Mouse (Mus musculus) midbrain, embryonic 11.5 days (tissue): Measurements from ENCODE around the gene Cfap44. TPM values are rescaled to one million over a fixed set of nuclear protein-coding genes. Genes with fewer than 3 reads are reported as not detected.

Experiments
- ATAC-seq: fragments of 200-750 bp; cut with Nextera tagmentation; 2 replicates; pipeline ENCODE4 v1.8.0; 2017; ENCODE audit warnings: moderate TSS enrichment, moderate library complexity; ENCODE audit not compliant: low FRiP score
- DNase-seq: peaks from one replicate; pipeline ENCODE4 v3.0.0; 2015; ENCODE audit warnings: low spot score; ENCODE audit errors: missing footprints
- H3K27ac ChIP-seq: fragments of 300-500 bp; sonication (generic); 2 replicates; pipeline ENCODE4 v1.5.1; 2014; ENCODE audit warnings: low read depth, low read length
- H3K27me3 ChIP-seq: fragments of 300-500 bp; sonication (generic); 2 replicates; pipeline ENCODE4 v1.6.1; 2014; ENCODE audit warnings: mild to moderate bottlenecking, low read length, moderate library complexity, mixed read lengths; ENCODE audit not compliant: control insufficient read depth, insufficient read depth
- H3K36me3 ChIP-seq: fragments of 300-500 bp; sonication (generic); 2 replicates; pipeline ENCODE4 v1.6.1; 2014; ENCODE audit warnings: mild to moderate bottlenecking, low read length, moderate library complexity, mixed read lengths; ENCODE audit not compliant: control insufficient read depth, insufficient read depth
- H3K4me1 ChIP-seq: fragments of 300-500 bp; sonication (generic); 2 replicates; pipeline ENCODE4 v1.6.1; 2014; ENCODE audit warnings: low read length; ENCODE audit not compliant: control insufficient read depth, insufficient read depth
- H3K4me2 ChIP-seq: fragments of 300-500 bp; sonication (generic); 2 replicates; pipeline ENCODE4 v1.6.1; 2014; ENCODE audit warnings: mild to moderate bottlenecking, moderate library complexity
- H3K4me3 ChIP-seq: fragments of 300-500 bp; sonication (generic); 2 replicates; pipeline ENCODE4 v1.5.1; 2014; ENCODE audit warnings: low read depth, low read length
- H3K9ac ChIP-seq: fragments of 300-500 bp; sonication (generic); 2 replicates; pipeline ENCODE4 v1.6.1; 2014; ENCODE audit warnings: low read length
- H3K9me3 ChIP-seq: fragments of 300-500 bp; sonication (generic); 2 replicates; pipeline ENCODE4 v1.6.1; 2016; ENCODE audit warnings: low read length; ENCODE audit not compliant: control insufficient read depth
- WGBS: fragments of 180-500 bp; shearing (Covaris S2); extraction: QIAGEN DNeasy Blood & Tissue Kit; methylation state at CpG from one replicate; pipeline ENCODE4 v1.1.7; 2014; 5-methylcytosine and 5-hydroxymethylcytosine counted together
- polyA plus RNA-seq: library from polyadenylated mRNA; unstranded; fragments of >200 nt; fragmentation: Nextera tagmentation; extraction: Ambion mirVana; gene quantifications from 2 replicates; pipeline ENCODE4 v1.2.1, GENCODE M21; 2014

Gene Cfap44
- polyA plus RNA-seq, 1 experiment from 2014 or later, result 0.89 TPM

DNA sequence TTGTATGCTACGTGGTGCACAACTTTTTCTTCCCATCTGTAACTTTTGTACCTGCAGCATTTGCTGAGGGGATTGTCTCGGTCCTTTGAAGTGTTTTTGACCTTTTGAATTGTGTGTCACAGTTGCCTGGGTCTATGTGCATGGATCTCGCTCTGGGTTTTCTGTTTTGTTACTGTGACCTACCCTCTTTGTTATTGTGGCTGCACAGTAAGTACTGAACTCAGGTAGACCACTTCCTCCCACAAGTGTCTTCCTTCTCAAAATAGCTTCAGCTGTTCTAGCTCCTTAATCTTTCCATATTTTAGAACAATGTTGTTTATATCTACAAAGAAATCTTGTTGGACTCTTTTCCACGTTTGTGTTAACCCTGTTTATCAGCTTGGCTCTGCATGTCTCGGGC, 66.3 kb downstream of the Cfap44 start:
- ATAC-seq (no peak), DNase-seq (no peak)
- Histone ChIP-seq H3K9me3 (no peaks in the 10 kb centered on the region), H3K36me3 (no peaks in the 10 kb centered on the region), H3K4me1 (no peaks in the 10 kb centered on the region), H3K9ac (no peak overlapping the region), H3K27me3 (no peaks in the 10 kb centered on the region), H3K4me3 (no peak overlapping the region), H3K4me2 (no peak overlapping the region), H3K27ac (no peak overlapping the region)
- 85% methylated on average over 5 of the region's 5 CpGs for WGBS

GRCm38 (mm10) chr16:44475281-44475680, 80.7 kb downstream of the Cfap44 start:
- no peaks in the 10 kb centered on the region for H3K4me1 ChIP-seq
- no peak for ATAC-seq
- H3K4me2 ChIP-seq, result no peak overlapping the region
- H3K27me3 ChIP-seq, result no peaks in the 10 kb centered on the region
- 89% methylated on average over 14 of the region's 14 CpGs for WGBS
- no peaks in the 10 kb centered on the region for H3K36me3 ChIP-seq
- no peak overlapping the region for H3K9ac ChIP-seq
- H3K4me3 ChIP-seq, result no peak overlapping the region
- no peaks in the 10 kb centered on the region for H3K9me3 ChIP-seq
- H3K27ac ChIP-seq, result no peak overlapping the region
- no peak for DNase-seq

DNA sequence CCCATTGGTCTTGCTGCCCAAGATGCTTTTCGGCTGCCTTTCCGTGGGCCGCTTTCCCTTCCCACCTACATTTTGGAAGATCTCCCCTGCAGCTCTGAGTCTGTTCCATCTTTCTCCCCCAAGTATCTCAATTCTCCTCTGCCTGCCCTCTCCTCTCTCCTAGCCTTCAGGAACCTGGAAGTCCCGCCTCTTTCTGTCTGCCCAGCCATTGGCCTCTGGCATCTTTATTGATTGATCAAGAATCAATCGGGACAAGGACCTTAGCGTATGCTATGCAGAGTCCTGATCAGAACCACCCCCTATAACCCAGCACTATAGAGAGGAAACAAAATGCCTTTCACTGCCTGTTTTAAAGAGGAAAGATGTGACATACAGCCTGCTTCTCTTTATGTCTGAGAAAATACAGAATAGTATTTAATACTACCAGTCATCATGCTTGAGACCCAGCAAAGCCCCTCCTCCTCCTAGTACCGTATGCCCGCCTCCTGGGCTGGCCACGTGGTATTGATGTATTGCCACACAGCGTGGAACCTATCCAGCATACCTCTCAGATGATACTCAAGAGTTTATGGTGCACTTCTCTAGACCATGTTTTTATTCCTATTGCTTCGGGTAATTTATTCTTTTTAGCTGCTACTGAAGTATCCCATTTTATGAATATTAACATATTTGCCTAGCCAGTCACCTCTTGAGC, 81.2 kb downstream of the Cfap44 start:
- H3K4me3 ChIP-seq, result no peak overlapping the region
- no peak for DNase-seq
- no peak overlapping the region for H3K4me2 ChIP-seq
- 85% methylated on average over 11 of the region's 11 CpGs for WGBS
- no peaks in the 10 kb centered on the region for H3K27me3 ChIP-seq
- H3K36me3 ChIP-seq, result no peaks in the 10 kb centered on the region
- H3K27ac ChIP-seq, result no peak overlapping the region
- no peak for ATAC-seq
- no peaks in the 10 kb centered on the region for H3K4me1 ChIP-seq
- H3K9me3 ChIP-seq, result no peaks in the 10 kb centered on the region
- H3K9ac ChIP-seq, result no peak overlapping the region

GRCm38 (mm10) chr16:44478767-44479166, 84.2 kb downstream of the Cfap44 start:
- ATAC-seq (no peak), DNase-seq (peak; percentile 82)
- 48% methylated on average over 18 of the region's 18 CpGs for WGBS

DNA sequence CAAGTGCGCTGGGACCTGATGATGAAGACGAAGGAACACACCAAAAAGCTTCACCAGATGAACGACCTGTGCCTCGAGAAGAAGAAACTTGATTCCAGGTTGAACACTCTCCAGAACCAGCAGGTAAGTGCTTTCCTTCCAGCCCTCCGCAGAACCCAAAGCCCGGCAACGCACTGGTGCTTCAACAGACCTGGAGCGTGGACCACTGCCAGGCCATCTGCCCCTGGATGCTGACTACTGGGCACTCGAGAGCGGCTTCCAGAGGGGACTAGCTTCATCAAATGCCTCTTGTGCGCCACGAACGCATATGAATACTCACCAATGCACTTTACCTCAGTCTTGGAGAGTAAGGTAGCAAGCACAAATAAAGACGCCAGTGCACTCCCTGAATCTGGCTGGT, 85.3 kb downstream of the Cfap44 start:
- H3K4me1 ChIP-seq, result no peaks in the 10 kb centered on the region
- ATAC-seq, result no peak
- H3K4me3 ChIP-seq, result no peak overlapping the region
- no peak for DNase-seq
- WGBS, result 90% methylated on average over 14 of the region's 14 CpGs
- no peak overlapping the region for H3K27ac ChIP-seq
- H3K9me3 ChIP-seq, result no peaks in the 10 kb centered on the region
- no peaks in the 10 kb centered on the region for H3K36me3 ChIP-seq
- H3K4me2 ChIP-seq, result no peak overlapping the region
- no peaks in the 10 kb centered on the region for H3K27me3 ChIP-seq
- H3K9ac ChIP-seq, result no peak overlapping the region

More at GRCm38 (mm10) chr16:44478767-44479166, 84.2 kb downstream of the Cfap44 start:
- Histone ChIP-seq H3K9ac (no peak overlapping the region), H3K4me1 (no peaks in the 10 kb centered on the region), H3K36me3 (no peaks in the 10 kb centered on the region), H3K27me3 (no peaks in the 10 kb centered on the region), H3K4me2 (no peak overlapping the region), H3K27ac (no peak overlapping the region), H3K4me3 (no peak overlapping the region), H3K9me3 (no peaks in the 10 kb centered on the region)

- peak; percentile 81 for DNase-seq
- H3K4me2 ChIP-seq, result no peak overlapping the region
- no peaks in the 10 kb centered on the region for H3K9me3 ChIP-seq
- no peaks in the 10 kb centered on the region for H3K27me3 ChIP-seq
- H3K9ac ChIP-seq, result no peak overlapping the region
- H3K36me3 ChIP-seq, result peaks cover 2% of the 10 kb centered on the region; the same call in 1 of the 2 replicates
- no peak overlapping the region for H3K4me3 ChIP-seq
- ATAC-seq, result no peak
- H3K27ac ChIP-seq, result no peak overlapping the region
- H3K4me1 ChIP-seq, result no peaks in the 10 kb centered on the region
- 77% methylated on average over 7 of the region's 7 CpGs for WGBS
Observed at GRCm38 (mm10) chr16:44480616-44481015, 86.0 kb downstream of the Cfap44 start.

- Histone ChIP-seq H3K4me2 (no peak overlapping the region), H3K36me3 (peaks cover 9% of the 10 kb centered on the region; the same call in 1 of the 2 replicates), H3K4me1 (peaks cover 5% of the 10 kb centered on the region; the same call in 1 of the 2 replicates), H3K27ac (no peak overlapping the region), H3K27me3 (no peaks in the 10 kb centered on the region), H3K9ac (no peak overlapping the region), H3K4me3 (no peak overlapping the region), H3K9me3 (no peaks in the 10 kb centered on the region)
- WGBS, result 49% methylated on average over 28 of the region's 28 CpGs
- ATAC-seq, result no peak
- peak; percentile 85 for DNase-seq
Observed at GRCm38 (mm10) chr16:44481599-44482593, 87.3 kb downstream of the Cfap44 start.

GRCm38 (mm10) chr16:44484079-44484478, 89.5 kb downstream of the Cfap44 start:
- DNase-seq, result peak; percentile 99
- Histone ChIP-seq H3K4me1 (peaks cover 5% of the 10 kb centered on the region; the same call in 1 of the 2 replicates), H3K27me3 (no peaks in the 10 kb centered on the region), H3K9ac (no peak overlapping the region), H3K36me3 (peaks cover 18% of the 10 kb centered on the region; the same call in 1 of the 2 replicates), H3K4me3 (no peak overlapping the region), H3K27ac (no peak overlapping the region), H3K9me3 (no peaks in the 10 kb centered on the region), H3K4me2 (no peak overlapping the region)
- WGBS, result 9% methylated on average over 7 of the region's 7 CpGs
- no peak for ATAC-seq

DNA sequence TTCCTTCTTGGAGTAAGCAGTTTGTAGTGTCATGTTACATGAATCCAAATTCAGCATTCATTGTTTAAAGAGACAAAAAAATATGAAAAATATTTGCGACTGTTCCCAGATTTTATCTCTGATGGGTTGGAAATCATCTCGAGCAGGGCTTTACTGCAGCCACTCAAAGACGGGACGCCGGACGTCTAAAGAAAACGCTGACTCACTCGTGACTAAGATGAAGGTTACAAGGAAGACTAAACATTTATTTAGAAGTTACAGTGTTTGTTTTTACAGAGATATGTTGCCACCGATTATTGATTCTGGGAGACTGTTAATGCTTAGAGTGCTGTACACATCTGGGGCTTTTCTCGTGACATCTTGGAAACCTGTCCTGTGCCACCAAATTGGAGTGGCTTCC, 90.2 kb downstream of the Cfap44 start:
- Histone ChIP-seq H3K36me3 (peaks cover 20% of the 10 kb centered on the region; the same call in 1 of the 2 replicates), H3K4me3 (no peak overlapping the region), H3K9me3 (no peaks in the 10 kb centered on the region), H3K27me3 (no peaks in the 10 kb centered on the region), H3K27ac (no peak overlapping the region; the same call in 1 of the 2 replicates), H3K9ac (no peak overlapping the region), H3K4me1 (peaks cover 5% of the 10 kb centered on the region; the same call in 1 of the 2 replicates), H3K4me2 (no peak overlapping the region)
- ATAC-seq (no peak), DNase-seq (no peak)
- WGBS, result 87% methylated on average over 10 of the region's 10 CpGs
